Mouse (Mus musculus) embryonic fibroblast, embryonic 13.5 days (primary cell): Measurements from ENCODE around the gene Timm8a2. TPM values are rescaled to one million over a fixed set of nuclear protein-coding genes. Genes with fewer than 3 reads are reported as not detected.

Experiments
- H3K27ac ChIP-seq: 2 replicates; pipeline ENCODE4 v1.5.1; 2012; ENCODE audit warnings: low read length, control low read depth, inconsistent platforms; ENCODE audit not compliant: insufficient read depth
- H3K4me1 ChIP-seq: 2 replicates; pipeline ENCODE4 v1.6.1; 2011; ENCODE audit warnings: low read length; ENCODE audit not compliant: control insufficient read depth, insufficient read depth
- H3K4me3 ChIP-seq: 2 replicates; pipeline ENCODE4 v1.5.1; 2011; ENCODE audit warnings: mild to moderate bottlenecking, control low read depth, low read length; ENCODE audit not compliant: insufficient read depth
- CTCF ChIP-seq: IDR thresholded peaks from 2 replicates; pipeline ENCODE4 v1.5.1; 2011; ENCODE audit warnings: mild to moderate bottlenecking, control low read depth, low read length, moderate library complexity, borderline replicate concordance; ENCODE audit not compliant: insufficient read depth
- POLR2A ChIP-seq: IDR thresholded peaks from 2 replicates; pipeline ENCODE4 v1.6.1; 2011; ENCODE audit warnings: low read depth, mild to moderate bottlenecking, control low read depth, low read length, moderate library complexity
- polyA plus RNA-seq: library from polyadenylated mRNA; stranded (reverse); fragments of >200 nt; gene quantifications from 2 replicates; pipeline ENCODE4 v1.2.4, GENCODE M21; 2011; ENCODE audit warnings: low read depth; ENCODE audit not compliant: missing spikeins, insufficient read length

Timm8a2 gene
- polyA plus RNA-seq, 1 experiment = not detected

GRCm38 (mm10) chr14:121993616-121994015 lies 40.9 kb upstream of the Timm8a2 start:
- H3K27ac ChIP-seq = no peak overlapping the region
- H3K4me3 ChIP-seq = no peak overlapping the region
- TF ChIP-seq CTCF (no peak), POLR2A (no peak)
- no peaks in the 10 kb centered on the region for H3K4me1 ChIP-seq

GRCm38 (mm10) chr14:121994171-121994700 lies 40.2 kb upstream of the Timm8a2 start:
- TF ChIP-seq CTCF = no peak
- Histone ChIP-seq H3K4me1 (no peaks in the 10 kb centered on the region), H3K4me3 (no peak overlapping the region), H3K27ac (no peak overlapping the region)

- Histone ChIP-seq H3K4me1 (no peaks in the 10 kb centered on the region), H3K27ac (no peak overlapping the region), H3K4me3 (no peak overlapping the region)
- no peak for TF ChIP-seq POLR2A
- TF ChIP-seq CTCF = no peak
Observed at GRCm38 (mm10) chr14:121994846-121995556, 39.5 kb upstream of the Timm8a2 start.

GRCm38 (mm10) chr14:121995557-121995870 lies 39.0 kb upstream of the Timm8a2 start:
- H3K27ac ChIP-seq = no peak overlapping the region
- TF ChIP-seq CTCF (no peak), POLR2A (no peak)
- H3K4me3 ChIP-seq = no peak overlapping the region
- no peaks in the 10 kb centered on the region for H3K4me1 ChIP-seq

- no peak overlapping the region for H3K27ac ChIP-seq
- H3K4me1 ChIP-seq = no peaks in the 10 kb centered on the region
- TF ChIP-seq POLR2A (no peak), CTCF (no peak)
- H3K4me3 ChIP-seq = no peak overlapping the region
Observed at GRCm38 (mm10) chr14:121996786-121997185, 37.7 kb upstream of the Timm8a2 start.

GRCm38 (mm10) chr14:121999455-121999854 lies 35.0 kb upstream of the Timm8a2 start:
- no peaks in the 10 kb centered on the region for H3K4me1 ChIP-seq
- no peak overlapping the region for H3K4me3 ChIP-seq
- H3K27ac ChIP-seq = no peak overlapping the region
- TF ChIP-seq POLR2A (no peak), CTCF (no peak)

GRCm38 (mm10) chr14:122000346-122001105 lies 33.9 kb upstream of the Timm8a2 start:
- no peak overlapping the region for H3K27ac ChIP-seq
- H3K4me1 ChIP-seq = no peaks in the 10 kb centered on the region
- no peak overlapping the region for H3K4me3 ChIP-seq
- TF ChIP-seq CTCF (no peak), POLR2A (no peak)

- H3K4me3 ChIP-seq = no peak overlapping the region
- TF ChIP-seq POLR2A (no peak), CTCF (no peak)
- no peak overlapping the region for H3K27ac ChIP-seq
- H3K4me1 ChIP-seq = no peaks in the 10 kb centered on the region
Observed at GRCm38 (mm10) chr14:122002224-122002623, 32.2 kb upstream of the Timm8a2 start.

- no peaks in the 10 kb centered on the region for H3K4me1 ChIP-seq
- no peak overlapping the region for H3K27ac ChIP-seq
- no peak for TF ChIP-seq CTCF
- H3K4me3 ChIP-seq = no peak overlapping the region
Observed at GRCm38 (mm10) chr14:122003812-122004211, 30.7 kb upstream of the Timm8a2 start.

GRCm38 (mm10) chr14:122008261-122008660 lies 26.2 kb upstream of the Timm8a2 start:
- Histone ChIP-seq H3K27ac (no peak overlapping the region), H3K4me3 (no peak overlapping the region), H3K4me1 (no peaks in the 10 kb centered on the region)
- TF ChIP-seq POLR2A (no peak), CTCF (no peak)

- TF ChIP-seq CTCF (no peak), POLR2A (no peak)
- no peak overlapping the region for H3K27ac ChIP-seq
- no peaks in the 10 kb centered on the region for H3K4me1 ChIP-seq
- H3K4me3 ChIP-seq = no peak overlapping the region
Observed at GRCm38 (mm10) chr14:122009502-122009901, 25.0 kb upstream of the Timm8a2 start.
